Mouse (Mus musculus) bone marrow, adult 2 months (tissue): ENCODE measurements around the gene Mcrip1. TPM values are rescaled to one million over a fixed set of nuclear protein-coding genes. Genes with fewer than 3 reads are reported as not detected.
A peak's percentile ranks its signal among the peaks of the same experiment; 100 is the strongest.

ENCODE experiments used
- H3K27ac ChIP-seq: fragments of 200-500 bp; 2 replicates; pipeline ENCODE4 v1.5.1; 2012; ENCODE audit warnings: low read depth, mild to moderate bottlenecking, control low read depth, inconsistent platforms, low read length; ENCODE audit not compliant: control insufficient read depth, poor library complexity, insufficient read depth
- H3K4me1 ChIP-seq: fragments of 200-500 bp; 2 replicates; pipeline ENCODE4 v1.6.1; 2011; ENCODE audit warnings: low read length; ENCODE audit not compliant: control insufficient read depth, insufficient read depth
- H3K4me3 ChIP-seq: fragments of 200-500 bp; replicated peaks from 2 replicates; pipeline ENCODE3; 2011; ENCODE audit warnings: mild to moderate bottlenecking, low read depth, low read length, control low read depth; ENCODE audit not compliant: control insufficient read depth
- CTCF ChIP-seq: fragments of 200-500 bp; IDR thresholded peaks from 2 replicates; pipeline ENCODE4 v1.5.1; 2011; ENCODE audit warnings: low read length, control low read depth; ENCODE audit not compliant: control insufficient read depth, insufficient read depth
- POLR2A ChIP-seq: fragments of 200-500 bp; IDR thresholded peaks from 2 replicates; pipeline ENCODE4 v1.6.1; 2011; ENCODE audit warnings: low read depth, mild to moderate bottlenecking, control low read depth, low read length, borderline replicate concordance; ENCODE audit not compliant: control insufficient read depth
- WGBS: fragments of 180-500 bp; shearing (Covaris S2); methylation state at CpG from one replicate; pipeline ENCODE4 v1.1.7; 2018; 5-methylcytosine and 5-hydroxymethylcytosine counted together
- polyA plus RNA-seq: library from polyadenylated mRNA; stranded (reverse); fragments of >200 nt; gene quantifications from 2 replicates; pipeline ENCODE4 v1.2.4, GENCODE M21; 2011; ENCODE audit warnings: low replicate concordance; ENCODE audit not compliant: missing spikeins, insufficient read depth, insufficient read length

The Mcrip1 gene
- polyA plus RNA-seq, 1 experiment = 86.5 TPM

DNA sequence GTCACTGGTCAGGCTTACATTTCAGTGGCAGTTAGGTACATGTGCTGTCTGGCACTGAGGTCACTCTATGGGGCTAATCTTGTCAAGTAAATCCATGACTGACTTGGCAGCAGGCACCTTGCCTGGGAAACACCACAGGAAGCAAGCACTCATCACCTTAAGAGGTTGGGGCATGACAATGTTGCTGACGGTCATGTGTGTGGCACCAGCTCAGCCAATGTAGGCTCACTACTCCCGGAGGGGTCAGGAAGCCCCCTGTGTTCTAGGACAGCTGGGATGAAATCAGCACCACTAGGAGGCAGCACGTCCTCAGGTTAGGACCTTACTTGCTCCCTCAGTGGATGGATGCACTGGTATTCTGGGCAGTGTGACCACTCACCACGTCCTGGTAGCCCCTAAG lies 7.6 kb downstream of the Mcrip1 start:
- H3K27ac ChIP-seq = no peak overlapping the region
- peaks cover 2% of the 10 kb centered on the region for H3K4me1 ChIP-seq
- H3K4me3 ChIP-seq = no peak overlapping the region
- TF ChIP-seq POLR2A (no peak), CTCF (peak; percentile 42; the same call in 1 of the 2 replicates)
- 62% methylated on average over 4 of the region's 4 CpGs for WGBS

DNA sequence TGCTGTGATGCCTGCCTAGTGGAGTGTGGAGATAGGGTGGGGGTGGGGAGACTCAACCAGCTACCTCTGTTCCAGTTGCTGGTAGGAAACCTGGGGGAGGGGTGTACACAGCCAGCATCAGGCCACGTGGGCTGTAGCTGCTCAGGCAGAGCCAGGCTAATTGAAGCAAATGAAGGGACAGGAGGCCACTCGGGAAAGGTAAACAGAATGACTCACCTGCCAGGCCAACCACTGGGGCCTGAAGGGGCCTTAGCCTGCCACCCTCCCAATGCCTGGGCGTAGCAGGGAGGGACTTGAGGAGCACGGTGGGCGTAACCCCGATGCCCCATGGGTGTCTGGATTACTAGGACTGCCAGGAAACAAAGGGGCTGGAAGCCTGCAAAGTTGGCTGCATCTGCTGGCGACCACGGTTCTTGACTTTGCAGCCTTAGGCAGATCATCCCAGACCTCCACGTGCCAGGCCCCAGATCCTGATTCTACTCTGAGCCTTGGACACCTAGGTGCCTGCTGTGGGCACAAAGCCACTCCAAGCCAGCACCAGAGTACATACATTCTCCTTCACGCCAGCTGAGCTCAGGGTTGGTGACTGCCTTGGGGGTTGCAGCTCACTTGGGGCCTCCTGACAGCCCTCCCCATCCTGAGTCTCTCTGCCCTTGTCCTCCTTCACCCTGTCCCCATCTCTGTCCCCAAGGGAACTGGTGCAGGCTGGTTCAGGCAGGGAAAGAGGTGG lies 10.1 kb downstream of the Mcrip1 start:
- no peak for TF ChIP-seq POLR2A
- TF ChIP-seq CTCF = no peak
- WGBS = 59% methylated on average over 10 of the region's 10 CpGs
- peaks cover 2% of the 10 kb centered on the region for H3K4me1 ChIP-seq
- no peak overlapping the region; the same call in 1 of the 2 replicates for H3K27ac ChIP-seq
- H3K4me3 ChIP-seq = no peak overlapping the region

DNA sequence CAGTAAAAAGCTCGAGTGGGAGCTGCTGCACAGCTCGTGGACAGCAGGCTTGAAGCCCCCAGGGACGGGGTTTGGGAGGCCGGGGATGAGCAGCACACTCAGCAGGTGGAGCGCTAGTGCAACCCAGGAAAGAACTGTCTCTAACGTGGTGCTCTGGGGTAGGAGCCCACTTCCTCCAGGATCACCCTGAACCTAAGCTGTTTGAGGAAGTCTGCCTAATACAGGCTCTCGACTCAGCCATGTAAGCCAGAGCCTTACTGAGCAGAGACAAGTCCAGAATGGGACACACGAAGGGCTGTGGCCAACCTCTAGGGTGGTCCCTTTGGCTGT lies 10.6 kb downstream of the Mcrip1 start:
- no peak overlapping the region for H3K4me3 ChIP-seq
- no peak overlapping the region; the same call in 1 of the 2 replicates for H3K27ac ChIP-seq
- 13% methylated on average over 8 of the region's 8 CpGs for WGBS
- no peak for TF ChIP-seq POLR2A
- TF ChIP-seq CTCF = no peak
- peaks cover 2% of the 10 kb centered on the region for H3K4me1 ChIP-seq

DNA sequence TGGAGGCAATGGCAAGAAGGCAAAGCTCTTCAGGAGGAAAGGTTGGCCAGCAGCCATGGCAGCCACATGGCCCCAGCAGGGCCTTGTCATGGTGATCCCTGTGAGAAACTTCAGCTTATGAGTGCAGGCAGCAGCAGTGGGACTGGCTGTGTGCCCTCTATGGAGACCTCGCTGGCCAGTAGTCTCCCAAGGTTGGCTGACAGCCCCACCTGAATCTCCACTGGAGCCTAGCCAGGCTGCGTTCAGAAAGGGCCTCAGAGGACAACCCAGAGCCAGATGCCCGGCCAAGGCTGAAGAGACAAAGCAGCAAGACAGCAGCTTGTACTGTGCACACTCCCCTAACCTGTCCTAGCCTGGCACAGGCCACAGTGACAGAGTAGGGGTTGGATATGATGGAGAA lies 11.0 kb downstream of the Mcrip1 start:
- Histone ChIP-seq H3K4me1 (peaks cover 2% of the 10 kb centered on the region), H3K4me3 (no peak overlapping the region), H3K27ac (no peak overlapping the region)
- no peak for TF ChIP-seq CTCF
- TF ChIP-seq POLR2A = no peak
- 72% methylated on average over 3 of the region's 3 CpGs for WGBS

DNA sequence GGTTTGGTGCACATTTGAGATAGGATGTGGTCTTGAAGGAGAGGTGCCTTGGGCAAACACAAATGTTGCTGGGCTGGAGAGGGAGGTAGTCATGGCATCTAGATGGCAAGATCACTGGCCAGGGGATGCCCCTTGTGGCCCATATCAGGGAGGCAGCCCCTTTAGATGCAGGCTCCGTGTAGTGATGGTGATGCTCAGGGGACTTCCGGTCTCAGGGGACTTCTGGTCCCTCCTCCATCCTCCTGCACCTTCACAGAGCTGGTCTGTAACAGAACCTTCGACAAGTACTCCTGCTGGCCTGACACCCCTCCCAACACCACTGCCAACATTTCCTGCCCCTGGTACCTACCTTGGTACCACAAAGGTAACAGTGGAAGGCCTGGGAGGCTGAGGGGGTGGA lies 13.7 kb downstream of the Mcrip1 start:
- no peak overlapping the region for H3K27ac ChIP-seq
- TF ChIP-seq CTCF (no peak), POLR2A (no peak)
- 66% methylated on average over 3 of the region's 3 CpGs for WGBS
- H3K4me1 ChIP-seq = peaks cover 2% of the 10 kb centered on the region
- no peak overlapping the region for H3K4me3 ChIP-seq

DNA sequence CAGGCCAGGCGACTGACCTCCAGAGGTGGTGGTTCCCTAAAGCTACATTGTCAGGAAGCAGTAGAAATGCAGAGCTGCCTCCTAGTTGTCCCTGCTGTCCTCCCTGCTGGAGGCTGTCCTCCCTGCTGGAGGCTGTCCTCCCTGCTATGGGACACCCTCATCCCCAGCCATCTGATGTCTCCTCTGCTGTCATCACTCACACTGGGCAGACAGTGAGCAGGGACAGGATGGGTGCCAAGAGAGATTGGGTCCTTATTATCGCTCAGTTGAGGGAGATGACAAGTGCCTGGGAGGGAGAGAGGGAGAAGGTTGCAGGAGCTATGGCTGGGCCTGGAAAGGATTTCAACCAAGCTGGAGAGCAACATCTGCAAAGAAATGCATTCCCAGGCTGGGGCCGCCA lies 14.4 kb downstream of the Mcrip1 start:
- Histone ChIP-seq H3K4me1 (peaks cover 2% of the 10 kb centered on the region), H3K27ac (no peak overlapping the region), H3K4me3 (no peak overlapping the region)
- 76% methylated on average over 3 of the region's 3 CpGs for WGBS
- TF ChIP-seq CTCF (no peak), POLR2A (no peak)

DNA sequence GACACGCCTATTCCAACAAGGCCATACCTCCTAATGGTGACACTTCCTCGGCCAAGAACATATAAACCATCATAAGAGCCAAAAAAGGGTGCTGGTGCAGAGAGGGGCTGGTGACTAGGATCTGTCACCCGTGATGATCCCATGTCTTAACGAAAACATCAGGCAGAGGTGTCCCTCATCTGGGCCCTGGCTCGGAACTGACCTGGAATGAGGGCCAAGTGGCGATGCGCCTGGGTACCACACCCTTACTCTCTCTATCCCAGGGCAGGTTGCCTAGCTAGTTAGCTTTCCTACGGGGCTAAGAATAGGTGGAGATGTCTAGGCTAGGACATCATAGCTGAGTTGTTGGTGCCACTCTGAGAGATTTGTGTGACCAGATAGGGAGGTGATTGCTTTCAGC lies 15.4 kb downstream of the Mcrip1 start:
- TF ChIP-seq POLR2A (no peak), CTCF (no peak)
- 85% methylated on average over 8 of the region's 8 CpGs for WGBS

DNA sequence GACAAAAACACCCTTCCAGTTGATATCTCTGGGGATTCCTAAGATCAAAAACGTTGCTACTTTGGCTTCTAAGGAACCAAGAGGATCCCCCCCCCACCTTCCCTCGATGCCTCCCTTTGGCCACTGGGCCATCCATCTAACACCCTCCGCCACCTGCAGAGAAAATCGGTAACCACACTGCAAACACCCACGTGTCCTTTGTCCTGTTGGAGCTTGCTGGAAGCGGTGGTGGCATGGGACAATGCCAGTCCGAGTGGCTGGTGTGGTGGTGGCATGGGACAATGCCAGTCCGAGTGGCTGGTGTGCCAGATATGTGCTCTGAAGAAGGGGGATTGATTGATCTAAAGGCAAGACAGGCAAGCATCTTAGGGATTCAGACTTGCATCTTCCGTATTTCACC lies 17.9 kb downstream of the Mcrip1 start:
- no peak for TF ChIP-seq POLR2A
- TF ChIP-seq CTCF = no peak
- H3K27ac ChIP-seq = no peak overlapping the region
- 35% methylated on average over 9 of the region's 9 CpGs for WGBS

More for the DNA sequence above, 15.4 kb downstream of the Mcrip1 start:
- Histone ChIP-seq H3K4me3 (no peak overlapping the region), H3K27ac (no peak overlapping the region), H3K4me1 (peaks cover under 1% of the 10 kb centered on the region)

More for the DNA sequence above, 17.9 kb downstream of the Mcrip1 start:
- Histone ChIP-seq H3K4me3 (no peak overlapping the region), H3K4me1 (no peaks in the 10 kb centered on the region)
